Mouse (Mus musculus) lung, postnatal 10 days (tissue): ENCODE data around the gene D430041D05Rik.

Experiments
- DNase-seq: peaks from one replicate; pipeline ENCODE4 v3.0.0; 2021

The D430041D05Rik gene

DNA sequence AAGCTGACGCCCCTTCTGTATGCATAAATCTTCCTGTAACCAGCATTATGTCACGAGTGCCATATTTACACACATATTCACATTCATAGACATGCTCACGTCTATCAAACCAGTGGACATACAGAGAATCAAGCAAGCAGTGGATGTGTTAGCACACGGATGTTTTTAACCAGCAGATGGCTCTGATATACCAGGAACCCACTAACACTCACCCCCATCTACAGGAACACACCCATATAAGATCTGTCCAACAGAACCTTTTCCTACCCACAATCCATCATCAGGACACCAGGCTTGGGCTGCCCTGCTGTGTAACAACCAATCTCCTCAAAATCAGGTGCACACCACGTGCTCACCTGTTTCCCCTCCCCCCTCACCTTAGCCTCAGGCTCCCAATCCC lies 76.9 kb downstream of the D430041D05Rik start:
- no peak for DNase-seq

DNA sequence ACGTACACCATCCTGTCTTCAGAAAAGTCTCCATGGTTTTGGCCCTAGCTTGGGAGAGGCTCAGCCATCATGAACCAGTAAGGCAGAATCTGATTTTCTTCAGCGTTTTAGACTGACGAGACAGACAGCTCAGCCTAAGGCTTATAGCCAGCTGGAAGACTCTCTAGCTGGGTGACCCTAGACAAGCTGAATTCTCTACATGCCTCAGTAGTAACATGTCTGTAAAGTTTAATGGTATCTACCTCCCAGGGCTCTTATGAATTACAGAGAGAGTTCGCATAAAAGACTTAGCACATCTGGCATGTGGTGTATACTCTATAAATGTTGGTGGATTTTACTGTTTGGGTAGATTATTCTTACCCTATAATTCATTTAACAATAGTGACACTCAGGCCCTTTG lies 78.1 kb downstream of the D430041D05Rik start:
- no peak for DNase-seq

DNA sequence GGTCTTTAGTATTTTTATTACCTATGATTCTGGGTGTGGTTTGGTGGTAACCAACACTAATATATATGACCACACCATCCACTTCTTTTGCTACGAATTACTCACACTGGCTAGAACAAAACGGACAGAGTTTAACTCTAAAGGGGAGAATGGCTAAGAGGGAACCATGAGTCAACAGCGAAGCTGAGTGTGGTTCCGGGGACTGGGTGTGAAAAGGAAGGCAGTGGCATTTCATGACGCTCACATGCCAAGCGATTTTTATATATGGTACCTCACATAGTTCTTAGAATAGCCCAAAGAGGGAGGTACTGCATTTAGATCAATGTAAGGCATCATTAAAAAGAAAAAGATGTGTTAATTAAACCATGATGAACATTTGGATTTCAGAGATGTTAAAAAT lies 79.6 kb downstream of the D430041D05Rik start:
- no peak for DNase-seq

DNA sequence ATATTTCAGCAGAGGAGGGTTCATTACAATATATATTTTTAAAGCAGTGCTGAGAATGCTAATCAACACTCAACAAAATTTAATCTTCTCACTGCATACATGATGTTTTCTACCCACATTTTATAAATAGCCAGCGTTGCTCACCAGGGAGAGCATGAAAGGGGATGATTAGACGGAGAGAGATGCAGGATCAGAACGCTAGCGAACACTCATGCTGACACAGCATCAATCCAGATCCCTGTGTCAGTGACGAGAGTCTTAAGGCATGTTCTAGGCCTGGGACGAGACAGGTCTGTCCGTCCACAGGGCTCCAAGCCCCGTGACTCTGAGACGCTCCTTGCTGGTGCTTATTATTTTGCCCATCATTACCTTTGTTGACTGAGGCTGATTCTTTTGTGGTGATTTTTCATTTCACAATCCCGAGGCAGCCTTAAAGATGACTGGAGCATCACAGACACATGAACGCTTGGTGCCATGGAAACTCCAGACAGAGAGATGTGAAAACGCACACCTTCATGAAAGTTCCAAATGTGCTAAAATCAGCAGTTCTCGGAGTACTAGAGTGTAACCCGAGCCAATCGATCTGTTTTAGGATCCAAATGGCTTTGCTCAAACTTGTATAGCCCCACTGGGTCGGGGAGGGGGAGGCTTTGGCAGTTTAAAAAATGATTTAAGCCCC lies 83.6 kb downstream of the D430041D05Rik start:
- no peak for DNase-seq

DNA sequence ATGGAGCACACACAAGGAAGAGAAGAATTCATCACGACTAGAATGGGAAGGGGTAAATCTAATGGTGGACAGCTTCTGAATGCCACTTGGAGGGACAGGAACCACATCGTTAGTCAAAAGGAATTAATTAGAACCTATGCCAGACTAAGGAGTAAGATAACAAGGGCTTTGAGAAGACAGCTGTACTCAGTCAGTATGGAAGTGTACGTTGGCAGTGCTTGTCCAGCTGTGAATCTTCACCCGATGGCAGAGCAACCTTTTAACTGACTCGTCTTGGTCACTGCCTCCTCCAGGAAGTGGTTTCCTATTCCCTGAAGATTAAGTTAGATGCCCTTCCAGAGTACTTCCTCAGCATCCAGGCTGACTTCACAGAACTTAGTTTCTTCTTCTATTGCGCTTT lies 87.0 kb downstream of the D430041D05Rik start:
- no peak for DNase-seq

DNA sequence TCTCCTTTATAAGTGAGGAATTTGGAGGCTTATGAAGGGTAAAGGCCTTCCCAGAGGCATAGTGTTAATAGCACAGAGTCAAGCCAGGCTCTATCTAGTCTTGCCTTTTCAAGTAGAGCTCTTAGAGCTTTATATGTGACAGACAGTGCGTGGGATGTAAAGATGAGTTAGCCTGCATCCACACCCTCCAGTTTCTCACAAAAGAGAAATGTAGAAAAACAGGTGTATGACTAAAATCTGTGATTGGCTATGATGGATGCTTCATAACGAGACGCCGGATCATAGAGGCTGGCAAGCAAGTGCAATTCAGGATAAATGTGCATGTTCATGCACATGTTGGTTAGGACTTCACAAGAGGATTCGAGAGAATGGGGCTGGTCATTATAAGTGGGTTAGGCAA lies 87.5 kb downstream of the D430041D05Rik start:
- no peak for DNase-seq

DNA sequence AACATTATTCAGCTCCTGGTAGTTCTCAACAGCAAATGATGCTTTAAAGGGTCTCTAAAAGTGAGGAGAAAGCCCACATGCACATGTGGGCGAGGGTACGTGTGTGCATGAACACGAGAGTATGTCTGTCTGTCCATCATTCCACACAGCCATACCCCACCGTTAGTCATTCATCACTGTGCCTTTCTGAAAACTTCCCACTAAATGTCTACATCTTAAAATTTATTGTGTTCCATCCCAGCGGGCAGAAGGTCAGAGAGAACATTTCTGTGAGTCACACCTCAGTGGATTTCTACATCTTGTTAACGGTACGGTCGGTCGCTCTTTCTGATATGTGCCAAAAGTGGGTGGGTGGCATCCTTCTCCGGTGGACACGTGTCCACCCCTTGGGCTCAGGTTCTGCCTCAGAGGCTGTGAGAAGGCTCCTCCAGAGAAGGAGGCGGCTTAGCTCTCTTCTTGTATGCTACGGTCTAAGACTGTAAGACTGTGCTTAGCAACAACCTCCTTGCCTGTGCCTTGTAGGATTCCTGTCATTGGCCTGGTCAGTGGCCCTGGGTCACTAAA lies 90.7 kb downstream of the D430041D05Rik start:
- no peak for DNase-seq

DNA sequence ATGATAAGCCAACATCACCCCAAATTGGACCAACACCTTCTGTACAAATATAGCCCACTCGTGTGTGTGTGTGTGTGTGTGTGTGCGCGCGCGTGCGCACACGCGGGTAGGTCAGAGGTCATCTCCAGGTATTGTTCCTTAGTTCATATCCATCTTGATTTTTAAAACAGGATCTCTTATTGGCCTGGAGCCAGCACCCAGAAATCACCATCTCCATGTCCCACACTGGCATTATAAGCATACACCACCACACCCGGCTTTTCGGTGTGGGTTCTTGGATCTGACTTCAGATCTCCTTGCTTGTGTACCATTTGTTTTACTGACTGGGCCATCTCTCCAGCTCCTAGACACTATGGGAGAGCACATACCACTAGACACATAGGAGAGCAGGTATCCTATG lies 91.4 kb downstream of the D430041D05Rik start:
- DNase-seq = no peak

DNA sequence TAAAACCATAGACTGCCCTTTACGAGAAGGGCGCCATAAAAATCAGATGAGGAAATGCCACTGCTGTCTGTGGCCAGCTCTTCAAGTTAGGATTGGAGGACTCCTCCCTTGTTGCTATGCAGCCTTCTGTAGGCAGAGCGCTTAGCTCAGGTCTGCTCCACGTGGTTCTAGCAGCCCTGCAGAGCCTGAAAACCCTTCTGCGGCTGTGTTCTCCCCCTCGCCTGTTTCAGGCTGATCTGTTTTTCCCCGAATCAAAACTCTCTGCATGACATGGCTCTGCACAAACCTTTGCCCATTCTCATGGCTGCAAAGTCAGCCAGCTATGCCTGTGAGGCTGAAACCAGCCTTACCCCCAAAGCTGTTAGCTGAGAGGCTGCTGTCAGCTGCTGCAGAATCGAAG lies 91.9 kb downstream of the D430041D05Rik start:
- DNase-seq = no peak

DNA sequence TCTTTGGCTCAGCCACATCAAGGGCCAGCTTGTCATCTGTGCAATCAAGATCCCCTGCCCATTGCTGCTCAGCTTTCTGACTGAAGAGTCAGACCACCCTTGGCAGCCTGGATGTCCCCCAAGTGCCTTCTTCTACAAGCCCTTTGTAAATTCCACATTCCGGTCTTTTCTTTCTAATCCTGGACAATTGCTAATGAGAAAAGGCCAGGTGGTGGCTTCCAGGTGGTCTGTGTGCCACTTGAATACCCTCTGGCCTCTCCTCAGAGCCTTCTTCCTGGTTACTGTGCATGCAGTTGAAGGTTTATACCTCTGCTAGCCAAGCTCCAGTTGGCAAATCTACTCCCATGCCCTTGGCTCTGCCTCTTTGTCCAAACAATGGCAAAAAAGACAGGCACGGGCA lies 92.6 kb downstream of the D430041D05Rik start:
- DNase-seq = no peak

DNA sequence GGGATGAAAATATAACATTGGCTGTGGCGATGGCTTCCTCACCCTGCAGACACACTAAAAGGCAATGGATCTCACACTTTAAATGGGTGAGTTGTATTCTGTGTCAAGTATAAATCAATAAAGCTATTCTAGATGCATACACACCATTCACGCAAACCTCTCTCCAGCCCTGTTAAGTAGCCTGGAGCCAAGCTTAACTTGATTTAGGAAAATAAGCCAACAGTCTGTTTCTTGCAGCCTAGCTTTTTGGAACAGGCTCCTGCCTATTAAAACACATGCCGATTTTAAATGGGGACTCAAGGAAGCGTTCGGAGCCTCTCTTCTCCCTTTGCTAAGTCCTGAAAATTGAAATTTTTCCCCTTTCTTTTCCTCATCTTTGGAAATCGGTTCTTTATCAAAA lies 93.2 kb downstream of the D430041D05Rik start:
- DNase-seq = no peak

DNA sequence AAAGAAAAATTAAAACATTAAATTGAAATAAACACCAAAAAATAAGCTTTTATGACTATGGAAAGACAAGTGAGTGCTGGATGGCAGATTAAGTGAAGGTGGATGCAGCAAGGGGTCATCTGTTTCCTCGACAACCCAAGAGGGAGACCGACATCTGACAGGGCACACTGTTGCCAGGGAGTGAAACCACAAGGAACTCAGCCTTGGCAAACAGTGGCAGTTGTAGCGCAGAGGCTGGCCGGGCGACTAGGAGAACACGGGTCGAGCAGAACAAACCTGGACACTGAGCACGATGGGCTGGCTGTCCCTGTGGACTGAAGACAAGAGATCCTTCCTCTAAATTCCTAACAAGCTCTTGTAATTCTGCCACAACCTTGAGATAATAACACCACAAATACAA lies 94.3 kb downstream of the D430041D05Rik start:
- DNase-seq = no peak

DNA sequence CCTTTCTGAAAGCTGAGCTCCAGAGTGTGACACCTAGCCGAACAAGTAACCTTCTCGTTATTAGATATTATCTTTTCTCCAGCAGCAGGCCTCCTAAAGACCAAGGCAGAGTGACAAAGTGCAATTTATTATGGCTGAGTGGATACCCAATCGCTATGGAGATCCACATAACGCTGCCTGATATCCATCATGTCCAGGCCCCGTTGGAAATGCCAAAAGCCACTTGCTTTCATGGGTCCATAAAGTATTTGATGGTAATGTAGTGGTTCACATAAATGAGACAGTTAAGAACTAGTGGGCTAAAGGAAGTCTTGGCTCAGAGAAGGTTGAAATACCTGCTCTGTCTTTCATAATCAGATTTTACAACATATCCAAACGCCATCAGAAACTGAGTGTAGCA lies 97.6 kb downstream of the D430041D05Rik start:
- no peak for DNase-seq

DNA sequence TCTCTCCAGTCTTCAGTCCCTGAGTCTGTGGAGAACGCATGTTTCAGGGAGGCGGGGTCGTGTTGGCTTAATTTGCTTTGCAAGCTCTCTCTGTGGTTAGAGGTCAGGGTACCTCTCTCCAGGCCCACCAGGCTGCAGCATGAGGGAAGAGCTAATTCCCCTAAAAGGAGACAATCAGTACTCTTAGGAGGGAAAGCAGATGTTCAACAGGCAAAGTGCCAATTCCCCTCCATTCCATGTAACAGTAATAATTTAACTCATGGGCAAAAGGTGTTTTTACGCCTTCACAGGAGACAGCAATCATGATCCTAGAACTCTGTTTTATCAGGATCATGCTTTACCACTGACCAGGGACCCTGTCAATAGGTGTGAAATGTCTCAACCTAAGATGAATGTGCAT lies 103.7 kb downstream of the D430041D05Rik start:
- DNase-seq = no peak

DNA sequence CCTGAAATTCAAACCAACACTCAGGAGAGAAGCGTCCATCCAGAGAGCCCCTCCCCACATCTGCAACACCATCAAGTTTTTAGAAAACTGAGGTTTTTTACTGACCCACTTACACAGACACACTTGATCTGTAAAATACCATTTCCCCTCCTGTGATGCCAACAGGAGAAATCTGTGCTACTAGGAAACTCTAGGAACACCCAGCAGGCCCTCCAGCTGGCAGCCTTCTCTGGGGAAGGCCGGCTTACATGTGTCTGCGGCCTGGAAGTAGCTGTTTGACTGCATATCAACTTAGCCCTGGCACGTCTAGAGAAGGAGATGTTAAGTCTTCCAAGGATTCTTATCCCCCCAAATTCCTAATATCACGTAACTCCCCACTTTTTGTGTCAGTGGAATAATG lies 105.1 kb downstream of the D430041D05Rik start:
- no peak for DNase-seq

DNA sequence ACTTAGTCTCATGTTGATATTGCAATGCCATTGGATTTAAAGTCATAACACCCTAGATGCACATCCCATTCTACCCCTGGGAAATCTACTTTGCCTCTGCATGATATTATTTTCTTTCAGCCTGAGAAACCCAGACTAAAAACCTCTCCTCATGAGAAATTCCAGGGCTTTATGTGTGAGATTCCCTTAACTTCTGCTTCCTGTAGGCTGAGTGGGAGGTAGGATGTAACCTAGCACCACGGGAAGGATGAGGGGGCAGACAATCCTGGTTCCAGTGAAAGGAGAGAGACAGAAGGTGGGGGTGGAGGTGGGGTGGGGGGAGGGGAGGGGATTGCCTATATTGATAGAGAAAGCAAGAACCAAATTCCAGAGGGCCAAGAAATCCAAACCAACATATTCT lies 110.9 kb downstream of the D430041D05Rik start:
- no peak for DNase-seq

DNA sequence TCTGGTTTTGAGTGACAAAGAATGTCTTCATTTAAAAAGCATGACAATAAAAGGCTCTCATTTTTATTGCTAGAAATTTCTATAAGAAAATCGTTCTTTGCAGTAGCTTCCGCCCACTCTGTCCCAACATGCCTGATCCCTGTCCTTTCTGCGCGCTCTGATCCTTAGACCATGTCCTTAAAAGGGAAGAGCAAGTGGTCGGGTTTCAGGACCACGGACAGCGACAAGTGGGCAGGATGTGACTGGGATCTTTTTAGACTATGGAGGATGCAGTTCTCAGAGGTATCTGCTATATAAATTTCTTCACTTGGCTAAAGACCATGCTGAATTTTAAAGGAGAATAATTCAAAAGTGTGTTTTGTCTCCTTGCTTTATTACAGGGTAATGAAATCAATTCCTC lies 111.7 kb downstream of the D430041D05Rik start:
- peak; percentile 76 for DNase-seq

DNA sequence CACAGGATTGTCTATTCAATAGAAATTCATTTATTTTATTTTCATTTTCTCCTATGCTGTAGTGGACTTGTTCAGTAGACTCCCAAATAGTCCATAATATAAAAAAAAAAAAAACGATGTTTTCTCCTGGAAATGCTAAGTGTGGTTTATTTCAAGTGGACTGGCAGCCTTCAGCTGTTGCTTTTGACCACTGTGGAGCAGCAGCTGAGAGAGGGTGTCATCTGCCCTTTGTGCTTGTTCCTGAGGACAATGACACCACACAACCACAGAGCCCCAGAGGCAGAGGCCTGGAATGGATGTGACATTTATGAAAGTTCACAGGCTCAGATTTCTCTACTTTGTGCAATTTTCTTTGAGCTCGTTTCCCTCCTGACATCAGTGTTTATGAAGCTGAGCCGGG lies 124.0 kb downstream of the D430041D05Rik start:
- DNase-seq = no peak

DNA sequence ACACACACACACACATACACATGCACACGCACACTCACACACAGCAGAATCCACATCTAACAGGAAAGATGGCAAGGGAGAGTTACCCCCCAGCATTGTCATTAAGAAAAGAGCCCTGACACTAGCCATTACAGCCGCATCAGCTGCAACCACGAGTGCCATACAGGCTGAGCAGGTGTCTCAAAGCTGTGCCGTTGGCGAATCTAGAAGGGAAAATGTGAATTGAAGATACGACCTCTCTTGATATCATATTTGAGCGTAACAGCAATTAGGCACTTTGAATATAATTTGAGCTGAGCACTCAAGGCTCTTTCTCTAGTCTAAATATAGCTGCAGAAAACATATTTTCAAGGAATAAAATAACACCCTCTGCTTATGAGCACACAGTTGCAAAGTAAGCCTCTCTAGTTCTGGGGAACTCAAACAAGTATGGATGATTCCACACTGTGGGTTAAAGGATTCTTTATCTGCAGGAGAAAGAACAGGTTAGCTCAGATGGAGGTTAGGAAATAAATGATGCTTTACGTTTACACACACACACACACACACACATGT lies 127.3 kb downstream of the D430041D05Rik start:
- DNase-seq = no peak

DNA sequence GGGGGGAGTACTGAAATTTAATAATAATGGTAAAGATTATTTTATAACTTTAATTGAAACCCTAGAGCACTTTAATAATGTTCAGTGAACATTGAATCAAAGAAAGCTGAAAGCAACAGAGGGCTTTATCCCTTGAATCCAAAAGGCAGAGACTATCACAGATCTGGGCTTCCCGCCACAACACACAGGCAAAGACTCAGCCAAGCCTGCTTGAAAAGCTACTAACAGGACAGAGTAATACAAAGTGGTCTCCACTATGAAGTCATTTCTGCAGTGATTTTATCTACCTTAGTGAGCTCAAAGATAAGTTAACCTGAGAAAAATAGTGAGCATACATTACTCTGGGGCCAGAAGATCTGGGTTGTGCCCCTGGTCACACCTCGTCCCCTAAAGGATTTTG lies 128.0 kb downstream of the D430041D05Rik start:
- DNase-seq = no peak

DNA sequence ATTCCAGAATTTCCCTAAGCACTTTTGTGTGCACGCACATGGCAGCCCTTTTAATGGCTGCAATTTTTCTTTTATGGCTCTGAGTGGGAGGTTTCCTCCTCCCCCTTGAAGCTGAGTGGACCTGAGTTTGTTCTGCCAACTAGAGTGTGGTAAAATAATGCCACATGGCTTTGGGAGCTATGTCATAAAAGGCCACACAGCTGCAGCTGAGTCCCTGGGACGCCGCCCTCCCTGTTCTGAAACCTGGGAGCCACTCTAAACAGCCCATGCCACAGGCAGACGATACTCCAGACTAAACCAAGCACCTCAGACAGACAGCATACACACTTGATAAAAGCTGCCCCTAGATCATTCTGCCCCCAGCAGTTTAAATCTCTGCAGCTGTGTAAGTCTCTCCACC lies 143.8 kb downstream of the D430041D05Rik start:
- no peak for DNase-seq

DNA sequence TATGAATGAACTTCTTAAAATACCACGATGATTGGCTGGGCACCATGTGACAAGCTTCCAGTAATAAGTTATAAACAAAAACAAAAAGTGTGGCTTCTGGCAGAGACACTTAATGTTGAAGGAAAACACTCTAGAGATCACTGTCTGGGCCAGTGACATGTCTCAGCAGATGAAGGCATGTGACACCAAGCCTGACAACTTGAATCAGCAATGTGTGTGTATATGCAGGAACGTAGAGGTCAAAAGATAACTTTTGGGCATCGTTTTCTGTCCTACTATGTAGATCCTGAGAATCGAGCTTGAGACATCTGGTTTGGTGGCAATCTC lies 149.1 kb downstream of the D430041D05Rik start:
- DNase-seq = no peak

DNA sequence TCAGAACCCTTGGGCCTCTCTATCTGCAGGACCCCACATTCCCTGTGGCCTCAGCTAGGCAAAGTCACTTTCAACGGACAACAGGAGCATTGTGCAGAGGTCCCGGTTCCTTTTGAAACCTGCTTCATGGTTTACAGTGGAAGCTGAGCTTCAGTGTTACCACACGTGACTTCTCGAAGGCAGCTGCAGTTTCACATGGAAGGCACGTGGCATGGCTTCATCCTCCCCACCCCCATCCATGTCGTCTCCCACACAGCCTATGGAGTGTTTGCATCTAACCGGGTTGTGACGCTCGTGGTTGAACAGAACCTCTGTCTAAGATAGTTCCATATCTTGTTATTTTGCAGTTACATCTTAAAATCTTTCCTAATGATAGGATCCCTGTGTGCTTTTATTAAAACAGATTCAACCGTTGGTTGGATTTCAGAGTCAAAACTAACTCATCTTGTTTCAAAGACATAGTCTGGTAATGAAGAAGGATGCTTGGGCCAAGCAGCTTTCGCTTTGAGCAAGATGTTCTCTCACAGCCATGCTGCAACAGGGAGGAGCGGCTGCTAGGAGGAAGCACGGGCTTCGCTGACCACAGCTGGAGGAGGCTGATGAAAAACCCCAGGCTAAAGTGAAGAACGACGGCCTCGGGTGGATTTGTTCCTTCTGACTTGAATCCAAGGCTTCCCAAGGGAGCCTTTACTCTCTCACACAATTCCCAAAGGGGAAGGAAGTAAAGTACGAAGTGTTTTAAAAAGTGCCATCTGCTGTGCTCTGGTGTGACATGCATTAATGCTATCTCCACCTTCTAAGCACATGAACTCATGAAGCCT lies 149.7 kb downstream of the D430041D05Rik start:
- DNase-seq = peak; percentile 31

DNA sequence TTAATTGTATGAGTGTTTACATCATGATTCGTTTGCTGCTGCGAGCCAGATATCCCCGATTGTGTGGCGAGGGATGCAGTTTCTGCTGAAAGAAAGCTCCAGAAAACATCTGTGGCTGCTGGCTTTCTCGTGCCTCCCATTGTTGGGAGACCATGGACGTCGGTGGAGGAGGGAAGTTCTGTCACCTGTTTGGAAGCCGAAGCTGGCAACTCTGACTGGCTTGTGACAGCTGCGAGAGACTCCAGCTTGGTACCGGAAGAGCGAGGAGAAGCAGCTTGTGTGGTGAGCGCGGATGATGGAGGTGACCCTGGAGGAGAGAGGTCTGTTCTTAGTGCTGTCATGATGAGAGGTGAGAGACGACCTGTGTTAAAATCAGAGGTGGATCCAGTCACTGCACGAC lies 154.2 kb downstream of the D430041D05Rik start:
- DNase-seq = no peak
